Mouse (Mus musculus): Measurements from ENCODE around the gene Acoxl. TPM values are rescaled to one million over a fixed set of nuclear protein-coding genes. Genes with fewer than 3 reads are reported as not detected.

The Acoxl gene
- polyA plus RNA-seq, 1 experiment, result not detected

GRCm38 (mm10) chr2:128137480-128138276 lies 299.0 kb downstream of the Acoxl start:
- H3K4me3 ChIP-seq (replicated peaks), result no peak overlapping the region
- no peaks in the 10 kb centered on the region for H3K9me3 ChIP-seq
- peaks cover 20% of the 10 kb centered on the region for H3K27me3 ChIP-seq (replicated peaks)
- H3K4me1 ChIP-seq, result peaks cover 43% of the 10 kb centered on the region
- peaks cover 28% of the 10 kb centered on the region for H3K36me3 ChIP-seq (replicated peaks; ENCODE audit: low read length)
- no peak for TF ChIP-seq FLI1 (IDR thresholded peaks at IDR 0.05; ENCODE audit: low read length)
- no peak for TF ChIP-seq GATA1 (IDR thresholded peaks at IDR 0.05; ENCODE audit: borderline replicate concordance, low read length)

GRCm38 (mm10) chr2:128138924-128139323 lies 300.2 kb downstream of the Acoxl start:
- peaks cover 31% of the 10 kb centered on the region for H3K4me1 ChIP-seq
- H3K27me3 ChIP-seq (replicated peaks), result peaks cover 20% of the 10 kb centered on the region
- no peak overlapping the region for H3K4me3 ChIP-seq (replicated peaks)
- no peak for TF ChIP-seq GATA1 (IDR thresholded peaks at IDR 0.05; ENCODE audit: borderline replicate concordance, low read length)
- peaks cover 30% of the 10 kb centered on the region for H3K36me3 ChIP-seq (replicated peaks; ENCODE audit: low read length)
- H3K9me3 ChIP-seq, result no peaks in the 10 kb centered on the region

GRCm38 (mm10) chr2:128139781-128140180 lies 301.1 kb downstream of the Acoxl start:
- Histone ChIP-seq H3K4me3 (replicated peaks) (no peak overlapping the region), H3K36me3 (replicated peaks; ENCODE audit: low read length) (peaks cover 29% of the 10 kb centered on the region), H3K9me3 (no peaks in the 10 kb centered on the region), H3K4me1 (peaks cover 28% of the 10 kb centered on the region), H3K27me3 (replicated peaks) (peaks cover 23% of the 10 kb centered on the region)
- no peak for TF ChIP-seq FLI1 (IDR thresholded peaks at IDR 0.05; ENCODE audit: low read length)

DNA sequence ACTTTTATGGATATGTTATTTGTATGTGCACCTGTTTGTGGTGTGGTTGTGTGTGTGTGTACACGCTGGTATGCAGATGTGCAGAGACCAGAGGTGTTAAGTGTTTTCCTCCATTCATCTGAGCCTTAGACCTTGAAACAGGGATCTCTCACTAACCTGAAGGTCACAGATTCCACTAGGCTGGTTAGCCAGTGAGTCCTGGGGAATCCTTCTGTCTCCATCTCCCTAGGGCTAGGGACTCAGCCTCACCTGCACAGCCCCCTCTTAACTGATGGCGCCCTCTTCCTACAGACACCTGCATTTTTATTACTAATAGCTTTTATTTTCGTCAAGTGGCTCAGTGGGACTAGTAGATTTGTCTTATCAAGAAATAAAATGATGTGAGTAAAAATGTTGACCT lies 301.5 kb downstream of the Acoxl start:
- H3K4me1 ChIP-seq, result peaks cover 24% of the 10 kb centered on the region
- no peaks in the 10 kb centered on the region for H3K9me3 ChIP-seq
- peaks cover 23% of the 10 kb centered on the region for H3K27me3 ChIP-seq (replicated peaks)
- TF ChIP-seq FLI1 (IDR thresholded peaks at IDR 0.05; ENCODE audit: low read length) (no peak), GATA1 (IDR thresholded peaks at IDR 0.05; ENCODE audit: borderline replicate concordance, low read length) (no peak)
- H3K4me3 ChIP-seq (replicated peaks), result no peak overlapping the region
- peaks cover 25% of the 10 kb centered on the region for H3K36me3 ChIP-seq (replicated peaks; ENCODE audit: low read length)

DNA sequence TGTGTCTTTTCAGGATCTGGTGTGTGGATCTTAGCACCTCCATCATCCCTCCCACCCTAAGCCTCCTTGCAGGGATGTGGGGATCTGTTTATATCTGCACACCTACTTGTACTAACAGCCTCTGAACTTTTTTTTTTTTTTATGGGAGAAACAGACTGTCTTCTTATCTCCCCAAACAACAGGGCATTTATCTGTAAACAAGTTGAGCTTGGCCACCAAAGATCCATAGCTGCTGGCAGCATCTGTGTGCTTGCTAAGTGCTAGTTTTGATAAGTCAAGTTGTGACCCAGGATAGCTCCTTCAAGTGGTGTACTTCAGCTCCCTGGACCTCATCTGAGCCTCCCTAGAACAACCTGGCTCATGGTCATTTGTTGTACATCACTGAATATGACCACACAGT lies 305.3 kb downstream of the Acoxl start:
- no peak for TF ChIP-seq FLI1 (IDR thresholded peaks at IDR 0.05; ENCODE audit: low read length)
- no peak for TF ChIP-seq GATA1 (IDR thresholded peaks at IDR 0.05; ENCODE audit: borderline replicate concordance, low read length)
- H3K27me3 ChIP-seq (replicated peaks), result peaks cover 23% of the 10 kb centered on the region
- H3K4me3 ChIP-seq (replicated peaks), result no peak overlapping the region
- H3K9me3 ChIP-seq, result no peaks in the 10 kb centered on the region
- peaks cover 10% of the 10 kb centered on the region; the same call in 1 of the 2 replicates for H3K4me1 ChIP-seq
- H3K36me3 ChIP-seq (replicated peaks; ENCODE audit: low read length), result peaks cover 39% of the 10 kb centered on the region

DNA sequence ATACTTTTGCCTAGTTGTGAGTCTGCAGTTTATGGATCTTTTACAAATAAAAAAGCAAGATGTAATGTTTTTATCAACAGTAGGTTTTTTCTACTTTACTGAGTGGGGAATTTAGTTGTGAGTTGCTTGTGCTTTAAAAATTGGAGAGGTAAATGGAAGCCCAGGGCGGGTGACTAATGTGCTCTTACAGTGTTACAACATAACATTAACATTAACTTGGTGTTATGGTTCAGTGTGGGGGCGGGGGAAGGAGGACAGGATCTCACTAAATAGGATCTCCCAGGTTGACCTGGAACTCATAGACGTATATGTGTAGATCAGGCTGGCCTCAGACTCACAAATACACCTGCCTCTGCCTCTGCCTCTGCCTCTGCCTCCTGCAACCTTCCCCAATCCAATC lies 306.8 kb downstream of the Acoxl start:
- Histone ChIP-seq H3K27me3 (replicated peaks) (peaks cover 18% of the 10 kb centered on the region), H3K36me3 (replicated peaks; ENCODE audit: low read length) (peaks cover 49% of the 10 kb centered on the region), H3K4me1 (peaks cover 13% of the 10 kb centered on the region; the same call in 1 of the 2 replicates), H3K4me3 (replicated peaks) (no peak overlapping the region), H3K9me3 (no peaks in the 10 kb centered on the region)
- no peak for TF ChIP-seq FLI1 (IDR thresholded peaks at IDR 0.05; ENCODE audit: low read length)

- Histone ChIP-seq H3K9me3 (no peaks in the 10 kb centered on the region), H3K4me3 (replicated peaks) (no peak overlapping the region), H3K36me3 (replicated peaks; ENCODE audit: low read length) (peaks cover 50% of the 10 kb centered on the region), H3K4me1 (peaks cover 8% of the 10 kb centered on the region; the same call in 1 of the 2 replicates), H3K27me3 (replicated peaks) (peaks cover 34% of the 10 kb centered on the region)
- no peak for TF ChIP-seq FLI1 (IDR thresholded peaks at IDR 0.05; ENCODE audit: low read length)
- TF ChIP-seq GATA1 (IDR thresholded peaks at IDR 0.05; ENCODE audit: borderline replicate concordance, low read length), result no peak
Measured at GRCm38 (mm10) chr2:128149596-128149995, 310.9 kb downstream of the Acoxl start.

DNA sequence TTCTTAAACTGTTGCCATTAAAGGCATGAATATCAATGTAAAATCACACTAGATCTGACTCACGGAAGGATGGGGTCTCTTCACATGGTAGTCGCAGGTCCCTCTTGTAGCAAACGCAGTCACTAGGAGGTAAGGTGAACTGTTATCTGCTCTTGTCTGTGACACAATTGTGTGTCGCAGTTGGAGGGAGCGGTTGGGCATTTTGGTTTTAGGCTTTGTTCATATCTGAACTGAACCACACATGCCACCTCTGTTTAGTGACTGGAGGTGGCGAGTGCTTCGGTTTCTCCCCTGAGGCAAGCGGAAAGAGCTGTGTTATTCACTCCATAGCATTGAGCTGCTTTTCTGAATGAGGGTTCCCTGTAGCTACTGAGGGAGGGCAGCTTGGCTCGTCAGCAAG lies 313.5 kb downstream of the Acoxl start:
- TF ChIP-seq FLI1 (IDR thresholded peaks at IDR 0.05; ENCODE audit: low read length) (no peak), GATA1 (IDR thresholded peaks at IDR 0.05; ENCODE audit: borderline replicate concordance, low read length) (no peak)

GRCm38 (mm10) chr2:128152845-128153550 lies 314.3 kb downstream of the Acoxl start:
- TF ChIP-seq FLI1 (IDR thresholded peaks at IDR 0.05; ENCODE audit: low read length) (no peak), GATA1 (IDR thresholded peaks at IDR 0.05; ENCODE audit: borderline replicate concordance, low read length) (no peak)
- Histone ChIP-seq H3K4me1 (peaks cover 27% of the 10 kb centered on the region), H3K36me3 (replicated peaks; ENCODE audit: low read length) (peaks cover 58% of the 10 kb centered on the region)

More for the DNA sequence above, 313.5 kb downstream of the Acoxl start:
- Histone ChIP-seq H3K4me1 (peaks cover 21% of the 10 kb centered on the region), H3K4me3 (replicated peaks) (no peak overlapping the region), H3K27me3 (replicated peaks) (peaks cover 50% of the 10 kb centered on the region), H3K36me3 (replicated peaks; ENCODE audit: low read length) (peaks cover 59% of the 10 kb centered on the region), H3K9me3 (no peaks in the 10 kb centered on the region)

DNA sequence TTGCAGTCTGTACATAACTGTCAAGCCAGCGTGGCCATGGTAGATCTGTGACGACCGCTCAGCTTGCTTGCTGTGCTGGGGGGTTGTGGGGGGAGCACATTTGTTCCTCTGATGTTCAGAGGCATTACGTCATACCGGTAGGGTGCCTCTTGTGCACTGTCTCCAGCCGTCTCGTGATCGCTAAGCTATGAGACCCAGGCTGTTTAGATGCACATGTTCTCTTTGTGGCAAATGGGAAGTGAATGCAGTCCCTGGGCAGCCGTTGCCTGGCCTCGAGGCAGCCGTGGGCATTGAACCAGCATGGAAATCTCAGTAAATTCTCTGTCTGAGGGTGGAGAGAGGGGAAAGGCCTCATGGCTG lies 314.9 kb downstream of the Acoxl start:
- TF ChIP-seq FLI1 (IDR thresholded peaks at IDR 0.05; ENCODE audit: low read length) (no peak), GATA1 (IDR thresholded peaks at IDR 0.05; ENCODE audit: borderline replicate concordance, low read length) (no peak)
- Histone ChIP-seq H3K36me3 (replicated peaks; ENCODE audit: low read length) (peaks cover 57% of the 10 kb centered on the region), H3K4me3 (replicated peaks) (no peak overlapping the region), H3K9me3 (no peaks in the 10 kb centered on the region), H3K27me3 (replicated peaks) (peaks cover 61% of the 10 kb centered on the region), H3K4me1 (peaks cover 31% of the 10 kb centered on the region)

More at GRCm38 (mm10) chr2:128152845-128153550, 314.3 kb downstream of the Acoxl start:
- no peak overlapping the region for H3K4me3 ChIP-seq (replicated peaks)
- peaks cover 58% of the 10 kb centered on the region for H3K27me3 ChIP-seq (replicated peaks)
- H3K9me3 ChIP-seq, result no peaks in the 10 kb centered on the region

All from megakaryocyte, embryonic 14.5 days (primary cell).